Mouse (Mus musculus): ENCODE data around the gene Mrpl58.

- peak; percentile 87 for TF ChIP-seq POLR2A (IDR thresholded peaks at IDR 0.05; ENCODE audit: extremely low read depth, insufficient read depth, low read length)
- no peak for TF ChIP-seq CTCF (IDR thresholded peaks at IDR 0.05; ENCODE audit: extremely low read depth, insufficient read depth, low read length)
Measured at GRCm38 (mm10) chr11:115419531-115420237, 16.1 kb downstream of the Mrpl58 start, which contains the start of the genes Atp5h and Kctd2.
